Mouse (Mus musculus): Measurements from ENCODE around the gene 9930021J03Rik.

DNA sequence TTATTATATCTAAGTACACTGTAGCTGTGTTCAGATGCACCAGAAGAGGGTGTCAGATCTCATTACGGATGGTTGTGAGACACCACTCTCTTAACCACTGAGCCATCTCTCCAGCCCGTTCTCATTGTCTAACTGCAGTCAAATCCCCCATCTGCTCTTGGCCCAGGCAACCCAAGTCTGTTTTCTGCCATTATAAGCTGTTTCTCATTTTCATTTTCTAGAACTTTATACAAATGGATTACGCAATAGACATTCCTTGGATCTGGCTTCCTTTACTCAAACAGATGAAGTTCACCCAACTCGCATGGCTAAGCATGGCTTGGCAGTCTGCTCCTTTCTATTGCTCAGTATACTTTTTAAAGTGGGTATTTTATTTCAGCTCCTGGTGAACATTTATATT, 34.9 kb upstream of the 9930021J03Rik start:
- TF ChIP-seq POLR2A (IDR thresholded peaks at IDR 0.05; ENCODE audit: low read depth, low read length): no peak
- TF ChIP-seq CTCF (IDR thresholded peaks at IDR 0.05; ENCODE audit: borderline replicate concordance, insufficient read depth, low read length): no peak
